Mouse (Mus musculus) CH12.LX (cell line): ENCODE measurements around the gene Aida. TPM values are rescaled to one million over a fixed set of nuclear protein-coding genes. Genes with fewer than 3 reads are reported as not detected.
"Not testable (repeated sequence)": the region's sequence is repeated elsewhere in the genome, so short reads cannot be mapped to it uniquely, and the experiment has no call there.

ENCODE experiments used
- DNase-seq: peaks from one replicate; pipeline ENCODE4 v3.0.0-alpha.2; 2013; ENCODE audit errors: extremely low read depth
- H3K27ac ChIP-seq: 2 replicates; pipeline ENCODE4 v1.5.1; 2012; ENCODE audit warnings: low read depth, mild to moderate bottlenecking, control low read depth, moderate library complexity; ENCODE audit not compliant: insufficient read depth
- H3K27me3 ChIP-seq: replicated peaks from 2 replicates; pipeline ENCODE3; 2012; ENCODE audit warnings: inconsistent platforms
- H3K36me3 ChIP-seq, 2 experiments: replicated peaks in 1 of 2; 2 replicates each; pipeline versions ENCODE3 to v1.6.1; 2012; ENCODE audit warnings: inconsistent platforms in 1 of 2, low read length in 1 of 2, mild to moderate bottlenecking in 1 of 2, mixed read lengths in 1 of 2, moderate library complexity in 1 of 2; ENCODE audit not compliant: control insufficient read depth in 1 of 2, insufficient read depth in 1 of 2
- H3K4me1 ChIP-seq, 2 experiments: 2 replicates each; pipeline ENCODE4 v1.6.1; 2012; ENCODE audit warnings: inconsistent platforms in 1 of 2, moderate library complexity in 1 of 2; ENCODE audit not compliant: insufficient read depth in 2 of 2, control insufficient read depth in 1 of 2
- H3K4me2 ChIP-seq: 2 replicates; pipeline ENCODE4 v1.6.1; 2012; ENCODE audit warnings: low read depth, mild to moderate bottlenecking, control low read depth; ENCODE audit not compliant: poor library complexity, insufficient read depth, severe bottlenecking
- H3K4me3 ChIP-seq, 3 experiments: fragments of 150-350 bp in 1 of 3; sonication (generic) in 1 of 3; replicated peaks in 1 of 3; 2 replicates each; pipeline versions ENCODE3 to v1.5.1; 2011 to 2012; ENCODE audit warnings: low read depth in 2 of 3, low read length in 2 of 3, mild to moderate bottlenecking in 2 of 3, moderate library complexity in 2 of 3, control low read depth in 1 of 3, improper control_type of control experiment in 1 of 3, inconsistent platforms in 1 of 3, mixed read lengths in 1 of 3; ENCODE audit not compliant: poor library complexity in 1 of 3
- H3K79me2 ChIP-seq: replicated peaks from 2 replicates; pipeline ENCODE4 v1.6.1; 2012; ENCODE audit warnings: mild to moderate bottlenecking, moderate library complexity; ENCODE audit not compliant: control insufficient read depth, poor library complexity, insufficient read depth, severe bottlenecking; ENCODE audit errors: extremely low read depth
- H3K9ac ChIP-seq: 2 replicates; pipeline ENCODE4 v1.6.1; 2012; ENCODE audit warnings: low read depth, mild to moderate bottlenecking, control low read depth, moderate library complexity; ENCODE audit not compliant: insufficient read depth
- H3K9me3 ChIP-seq: replicated peaks from 2 replicates; pipeline ENCODE3; 2012; ENCODE audit warnings: low read length, inconsistent platforms, mixed read lengths
- CTCF ChIP-seq, 2 experiments: IDR thresholded peaks in 1 of 2; conservative IDR thresholded peaks in 1 of 2; 2 replicates each; pipeline ENCODE4 v1.5.1; 2011 to 2012; ENCODE audit warnings: low read depth in 2 of 2, low read length in 2 of 2, improper control_type of control experiment in 1 of 2, inconsistent platforms in 1 of 2, mild to moderate bottlenecking in 1 of 2, moderate library complexity in 1 of 2
- E2F4 ChIP-seq: IDR thresholded peaks from 2 replicates; pipeline ENCODE4 v1.6.1; 2011; ENCODE audit warnings: low read depth, low read length, improper control_type of control experiment; ENCODE audit not compliant: insufficient replicate concordance
- EP300 ChIP-seq: IDR thresholded peaks from 2 replicates; pipeline ENCODE4 v1.6.1; 2011; ENCODE audit warnings: low read length, improper control_type of control experiment
- IRF4 ChIP-seq: IDR thresholded peaks from 2 replicates; pipeline ENCODE4 v1.6.1; 2014; ENCODE audit warnings: low read depth, mild to moderate bottlenecking, inconsistent platforms, low read length, improper control_type of control experiment
- MEF2A ChIP-seq: IDR thresholded peaks from 2 replicates; pipeline ENCODE4 v1.6.1; 2014; ENCODE audit warnings: low read depth, mild to moderate bottlenecking, inconsistent platforms, low read length, improper control_type of control experiment, borderline replicate concordance
- NELFE ChIP-seq: IDR thresholded peaks from 2 replicates; pipeline ENCODE4 v1.6.1; 2011; ENCODE audit warnings: low read depth, low read length, improper control_type of control experiment
- NRF1 ChIP-seq: IDR thresholded peaks from 2 replicates; pipeline ENCODE4 v1.6.1; 2014; ENCODE audit warnings: low read depth, mild to moderate bottlenecking, inconsistent platforms, low read length, improper control_type of control experiment, moderate library complexity
- POLR2AphosphoS2 ChIP-seq: IDR thresholded peaks from 2 replicates; pipeline ENCODE4 v1.6.1; 2011; ENCODE audit warnings: low read depth, low read length, improper control_type of control experiment
- RCOR1 ChIP-seq: conservative IDR thresholded peaks from 2 replicates; pipeline ENCODE4 v1.6.1; 2012; ENCODE audit warnings: low read depth, mild to moderate bottlenecking, inconsistent platforms, low read length, improper control_type of control experiment
- SIN3A ChIP-seq: IDR thresholded peaks from 2 replicates; pipeline ENCODE4 v1.6.1; 2012; ENCODE audit warnings: low read length, improper control_type of control experiment, inconsistent platforms
- TBP ChIP-seq: conservative IDR thresholded peaks from 2 replicates; pipeline ENCODE4 v1.6.1; 2011; ENCODE audit warnings: low read depth, low read length, improper control_type of control experiment
- UBTF ChIP-seq: IDR thresholded peaks from 2 replicates; pipeline ENCODE4 v1.6.1; 2012; ENCODE audit warnings: low read depth, mild to moderate bottlenecking, inconsistent platforms, low read length, improper control_type of control experiment, moderate library complexity
- ZKSCAN1 ChIP-seq: IDR thresholded peaks from 2 replicates; pipeline ENCODE4 v1.6.1; 2012; ENCODE audit warnings: low read depth, inconsistent platforms, low read length, improper control_type of control experiment, borderline replicate concordance
- ZMIZ1 ChIP-seq: IDR thresholded peaks from 2 replicates; pipeline ENCODE4 v1.6.1; 2012; ENCODE audit warnings: low read depth, mild to moderate bottlenecking, inconsistent platforms, low read length, improper control_type of control experiment
- ZNF384 ChIP-seq: IDR thresholded peaks from 2 replicates; pipeline ENCODE4 v1.6.1; 2012; ENCODE audit warnings: low read depth, low read length, improper control_type of control experiment, inconsistent platforms
- dilution Hi-C: fragments of 300-500 bp; cut with MboI; formaldehyde crosslinking; loops from 2 replicates; pipeline ENCODE4 v1.14.3; 2020; ENCODE audit warnings: low sequenced_read_pairs; ENCODE audit not compliant: extremely low pct_unique_long_range_greater_than_20kb, extremely low pct_ligation_motif_present
- in situ Hi-C: fragments of 300-500 bp; cut with MboI; formaldehyde crosslinking; loops from 3 replicates; pipeline ENCODE4 v1.14.3; 2019; ENCODE audit warnings: low sequenced_read_pairs, low pct_ligation_motif_present, low pct_unique_long_range_greater_than_20kb, mixed read lengths
- polyA plus RNA-seq: library from polyadenylated mRNA; unstranded; fragments of >175 nt; gene quantifications from 2 replicates; pipeline ENCODE4 v1.2.1, GENCODE M21; 2012; ENCODE audit warnings: low read depth; ENCODE audit not compliant: insufficient read length
- total RNA-seq, 2 experiments: library from RNA; depleted of rRNA; stranded (reverse); fragments of 300-350 nt in 1 of 2; fragments of >200 nt in 1 of 2; gene quantifications; 2 replicates each; pipeline ENCODE4 v1.2.3; 2012 to 2014

Aida gene
- total and polyA plus RNA-seq, 3 experiments: 11.0 to 45.2 (median 32.8) TPM

- in situ Hi-C loops: no loop called here
- no peak overlapping the region for H3K27ac ChIP-seq
- H3K4me1 ChIP-seq: no peaks in the 10 kb centered on the region
- H3K36me3 ChIP-seq: peaks cover 5 to 49% of the 10 kb centered on the region in 2 experiments
- no peak for TF ChIP-seq E2F4
- TF ChIP-seq NELFE: no peak
- no peak for TF ChIP-seq RCOR1
- TF ChIP-seq ZNF384: no peak
- no peak for TF ChIP-seq MEF2A
- TF ChIP-seq, all 38 proteins: peak for 0
- Histone ChIP-seq H3K4me3 (no peak overlapping the region), H3K27me3 (no peaks in the 10 kb centered on the region), H3K79me2 (no peaks in the 10 kb centered on the region), H3K9ac (no peak overlapping the region), H3K4me2 (no peak overlapping the region), H3K9me3 (no peaks in the 10 kb centered on the region)
- dilution Hi-C loops: no loop called here
- DNase-seq: no peak
Observed at GRCm38 (mm10) chr1:183308476-183308875, 12.1 kb downstream of the Aida start.

DNA sequence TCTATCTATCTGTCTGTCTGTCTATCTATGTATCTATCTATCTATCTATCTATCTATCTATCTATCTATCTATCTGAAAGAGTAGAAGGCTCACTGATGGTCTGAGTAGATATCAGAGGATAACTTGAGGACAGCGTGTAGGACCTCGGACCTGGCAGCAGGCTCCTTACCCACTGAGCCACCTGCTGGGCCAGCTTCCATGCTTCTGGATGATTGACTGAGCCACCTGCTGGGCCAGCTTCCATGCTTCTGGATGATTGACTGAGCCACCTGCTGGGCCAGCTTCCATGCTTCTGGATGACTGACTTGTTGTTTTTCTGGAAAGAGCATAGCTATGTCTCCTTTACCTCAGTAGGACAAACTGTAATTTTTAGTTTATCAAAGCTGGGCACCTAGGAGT is 13.2 kb downstream of the Aida start:
- H3K4me1 ChIP-seq, H3K27ac ChIP-seq, H3K79me2 ChIP-seq, H3K9me3 ChIP-seq, DNase-seq, H3K4me2 ChIP-seq, H3K4me3 ChIP-seq, H3K9ac ChIP-seq, H3K27me3 ChIP-seq, dilution Hi-C loops, in situ Hi-C loops: not testable (repeated sequence)
- peaks cover 10 to 58% of the 10 kb centered on the region in 2 experiments for H3K36me3 ChIP-seq

- Histone ChIP-seq H3K4me3 (no peak overlapping the region), H3K79me2 (no peaks in the 10 kb centered on the region), H3K4me2 (no peak overlapping the region), H3K9me3 (no peaks in the 10 kb centered on the region), H3K9ac (no peak overlapping the region), H3K36me3 (peaks cover 26 to 75% of the 10 kb centered on the region in 2 experiments), H3K27me3 (no peaks in the 10 kb centered on the region), H3K4me1 (no peaks in the 10 kb centered on the region), H3K27ac (no peak overlapping the region)
- TF ChIP-seq TBP (no peak), ZKSCAN1 (no peak), EP300 (no peak), UBTF (no peak), E2F4 (no peak), POLR2AphosphoS2 (no peak), SIN3A (no peak), CTCF (conservative IDR thresholded peaks at IDR 0.05 in 1 of 2, IDR thresholded peaks at IDR 0.05 in 1 of 2; ENCODE audit: low read depth in 2 of 2, low read length in 2 of 2) (no peak), ZMIZ1 (no peak), IRF4 (no peak), ZNF384 (no peak), NRF1 (no peak)
- no peak for DNase-seq
- dilution Hi-C loops (no loop called here), in situ Hi-C loops (no loop called here)
Observed at GRCm38 (mm10) chr1:183312076-183312475, 15.7 kb downstream of the Aida start.
